Mouse (Mus musculus) 3134 (cell line): ENCODE measurements at regions not wholly inside any gene's neighbourhood (a gene's known extent, or its start where the extent isn't known, plus 50 kb on each side); places are given as distances from the start of the nearest gene placed in this dataset.

ENCODE experiments used
- DNase-seq: peaks from one replicate; pipeline ENCODE4 v3.0.0-alpha.2; 2011; ENCODE audit warnings: low spot score; ENCODE audit not compliant: insufficient read length; ENCODE audit errors: extremely low read depth

- DNase-seq: no peak
Measured at GRCm38 (mm10) chr3:133599731-133600130, 54.8 kb upstream of the Tet2 start.

GRCm38 (mm10) chr3:133600447-133601220 lies 55.7 kb upstream of the Tet2 start:
- peak; percentile 58 for DNase-seq

GRCm38 (mm10) chr3:133605460-133605859 lies 60.5 kb upstream of the Tet2 start:
- DNase-seq: no peak

GRCm38 (mm10) chr3:133608845-133609261 lies 63.9 kb upstream of the Tet2 start:
- DNase-seq: no peak

GRCm38 (mm10) chr3:133613836-133614711 lies 69.1 kb upstream of the Tet2 start:
- no peak for DNase-seq

GRCm38 (mm10) chr3:133614712-133615426 lies 69.9 kb upstream of the Tet2 start:
- DNase-seq: no peak

DNA sequence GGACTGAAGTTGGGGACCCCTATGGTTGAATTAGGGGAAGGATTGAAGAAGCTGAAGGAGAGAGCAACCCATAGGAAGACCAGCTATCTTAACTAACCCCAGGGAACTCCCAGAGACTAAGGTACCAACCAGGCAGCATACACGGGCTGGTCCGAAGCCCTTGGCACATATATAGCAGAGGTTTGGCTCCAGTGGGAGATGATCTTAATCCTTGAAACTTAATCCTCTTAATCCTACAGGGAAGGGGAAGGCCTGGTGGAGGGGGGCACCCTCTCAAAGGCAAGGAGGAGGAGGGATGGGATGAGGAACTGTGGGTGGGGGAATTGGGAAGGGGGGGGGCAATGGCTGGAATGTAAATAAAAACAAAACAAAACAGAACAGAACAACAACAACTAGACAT lies 72.1 kb upstream of the Tet2 start:
- DNase-seq: no peak

DNA sequence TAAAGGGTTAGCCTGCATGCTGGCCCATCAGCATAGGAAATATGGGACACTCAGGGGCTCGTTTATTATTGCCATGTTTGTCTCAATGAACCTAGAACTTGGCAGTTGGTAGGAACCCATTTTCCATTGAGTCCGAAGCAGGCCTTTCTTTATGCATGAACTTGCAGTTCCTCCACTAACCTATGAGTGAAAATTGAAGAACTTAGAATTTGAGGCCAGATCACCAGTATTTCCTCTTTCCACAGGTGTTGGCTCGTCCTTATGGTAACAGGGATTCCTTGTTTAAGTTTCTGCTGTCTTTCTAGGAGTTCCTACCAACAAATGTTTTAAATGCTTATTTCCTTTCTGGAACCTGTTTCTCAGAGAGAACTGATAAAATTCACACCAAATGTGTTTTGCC lies 73.6 kb upstream of the Tet2 start:
- DNase-seq: no peak

GRCm38 (mm10) chr3:133623201-133623744 lies 78.3 kb upstream of the Tet2 start:
- no peak for DNase-seq

DNA sequence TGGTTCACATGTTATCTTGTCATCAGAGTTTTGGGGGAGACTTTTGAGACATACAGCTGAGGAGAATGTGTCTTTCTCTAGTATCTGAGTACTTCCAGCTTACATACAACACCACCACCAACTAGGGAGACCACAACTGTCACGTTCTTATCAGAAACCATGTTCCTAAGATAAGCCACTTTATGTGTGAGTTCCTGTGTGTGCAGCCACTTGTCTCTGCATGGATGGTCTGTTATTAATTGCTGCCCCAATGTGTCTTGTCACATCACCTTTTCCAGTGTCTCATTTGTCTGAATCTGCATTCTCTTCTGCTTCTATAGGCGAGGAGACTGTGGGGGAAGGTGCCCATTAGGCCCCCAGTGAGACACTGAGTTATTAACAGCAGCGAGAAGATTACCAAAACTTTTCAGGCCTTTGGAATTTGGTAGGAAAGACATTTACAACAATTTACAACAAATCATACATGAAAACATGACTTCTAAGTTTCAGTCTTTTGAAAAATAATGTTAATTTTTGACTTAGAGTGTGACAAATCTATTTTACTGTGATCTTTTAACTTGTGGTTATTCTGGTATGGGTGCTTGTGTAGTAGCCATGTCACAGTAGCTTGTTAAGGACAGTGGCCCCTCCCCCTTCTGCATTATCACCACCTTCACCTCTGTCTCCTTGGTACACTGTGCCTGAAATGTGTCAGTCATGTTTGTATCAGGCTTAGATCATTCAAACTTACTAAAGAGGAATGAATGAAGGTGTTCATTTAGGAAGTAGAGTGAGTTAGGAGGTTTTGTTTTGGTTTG lies 79.3 kb upstream of the Tet2 start:
- no peak for DNase-seq

GRCm38 (mm10) chr3:133625046-133625445 lies 80.1 kb upstream of the Tet2 start:
- peak; percentile 15 for DNase-seq

DNA sequence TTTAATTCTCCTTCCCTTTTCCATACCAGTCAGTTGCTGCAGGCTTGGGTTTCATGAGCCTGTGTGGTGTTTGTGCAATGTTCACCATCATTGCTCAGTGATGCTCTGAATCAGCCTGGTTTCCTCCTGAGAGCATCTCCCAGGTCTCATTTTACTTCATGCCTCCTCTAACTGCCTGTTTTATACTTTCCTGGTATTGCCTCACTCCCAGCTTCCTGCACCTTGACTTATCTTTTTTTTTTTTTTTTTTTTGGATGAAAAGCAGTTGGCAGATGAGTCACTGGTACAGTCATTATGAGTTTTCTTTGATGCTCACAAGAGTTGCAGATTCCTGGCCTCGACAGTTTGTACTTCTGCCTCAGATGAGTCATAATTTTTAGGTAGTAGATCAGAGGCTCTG lies 81.5 kb upstream of the Tet2 start:
- peak; percentile 66 for DNase-seq

- peak; percentile 20 for DNase-seq
Measured at GRCm38 (mm10) chr3:133627116-133627844, 82.3 kb upstream of the Tet2 start.

- no peak for DNase-seq
Measured at GRCm38 (mm10) chr3:133634306-133634705, 89.4 kb upstream of the Tet2 start.

GRCm38 (mm10) chr3:133645604-133646003 lies 100.7 kb upstream of the Tet2 start:
- no peak for DNase-seq

GRCm38 (mm10) chr3:133646449-133647059 lies 101.6 kb upstream of the Tet2 start:
- DNase-seq: no peak

GRCm38 (mm10) chr3:133650025-133650424 lies 105.1 kb upstream of the Tet2 start:
- DNase-seq: no peak

GRCm38 (mm10) chr3:133651996-133652395 lies 107.1 kb upstream of the Tet2 start:
- no peak for DNase-seq

DNA sequence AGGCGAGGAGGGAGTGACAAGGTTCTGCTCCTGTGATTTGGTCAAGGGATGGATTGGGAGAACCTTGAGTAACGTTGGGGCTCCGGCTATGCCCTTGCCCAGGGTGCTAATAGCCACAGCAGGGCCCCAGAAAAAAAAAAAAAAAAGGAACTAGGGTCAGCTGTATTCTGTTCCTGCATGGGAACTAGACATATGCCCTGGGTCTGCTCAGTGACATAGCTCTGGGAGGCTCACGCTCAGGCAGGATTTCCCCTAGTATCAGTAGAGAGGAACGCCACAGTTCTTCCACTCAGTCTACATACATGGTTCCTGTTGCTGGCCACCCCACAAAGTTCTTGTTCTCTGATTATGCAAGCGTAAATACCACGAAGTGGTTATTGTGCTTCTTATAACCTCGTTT lies 114.8 kb upstream of the Tet2 start:
- no peak for DNase-seq
